Mouse (Mus musculus) liver, postnatal 0 days (tissue): Measurements from ENCODE around the gene Serinc1. TPM values are rescaled to one million over a fixed set of nuclear protein-coding genes. Genes with fewer than 3 reads are reported as not detected.

Experiments used
- ATAC-seq: fragments of 200-750 bp; cut with Nextera tagmentation; 2 replicates; pipeline ENCODE4 v1.8.0; 2017; ENCODE audit warnings: mild to moderate bottlenecking, moderate library complexity
- DNase-seq: peaks from one replicate; pipeline ENCODE4 v3.0.0-alpha.2; 2016
- H3K27ac ChIP-seq: fragments of 300-500 bp; sonication (generic); 2 replicates; pipeline ENCODE4 v1.5.1; 2014; ENCODE audit warnings: antibody characterized with exemption, moderate library complexity, mild to moderate bottlenecking, low read depth
- H3K27me3 ChIP-seq: fragments of 300-500 bp; sonication (generic); 2 replicates; pipeline ENCODE4 v1.6.1; 2014; ENCODE audit warnings: low read length, control low read depth, mixed read lengths; ENCODE audit not compliant: insufficient read depth
- H3K36me3 ChIP-seq: fragments of 300-500 bp; sonication (generic); replicated peaks from 2 replicates; pipeline ENCODE4 v1.6.1; 2014; ENCODE audit warnings: mild to moderate bottlenecking, control low read depth, low read length, moderate library complexity, mixed read lengths; ENCODE audit not compliant: insufficient read depth
- H3K4me1 ChIP-seq: fragments of 300-500 bp; sonication (generic); 2 replicates; pipeline ENCODE4 v1.6.1; 2014; ENCODE audit warnings: antibody characterized with exemption, mild to moderate bottlenecking, control low read depth; ENCODE audit not compliant: insufficient read depth
- H3K4me2 ChIP-seq: fragments of 300-500 bp; sonication (generic); 2 replicates; pipeline ENCODE4 v1.6.1; 2014; ENCODE audit warnings: low read depth, mild to moderate bottlenecking, low read length, moderate library complexity, mixed read lengths
- H3K4me3 ChIP-seq: fragments of 300-500 bp; sonication (generic); 2 replicates; pipeline ENCODE4 v1.5.1; 2014; ENCODE audit warnings: low read depth, low read length
- H3K9ac ChIP-seq: fragments of 300-500 bp; sonication (generic); replicated peaks from 2 replicates; pipeline ENCODE4 v1.6.1; 2014; ENCODE audit warnings: mild to moderate bottlenecking, moderate library complexity
- H3K9me3 ChIP-seq: fragments of 300-500 bp; sonication (generic); 2 replicates; pipeline ENCODE4 v1.6.1; 2016; ENCODE audit warnings: mild to moderate bottlenecking, control low read depth, low read length, mixed read lengths
- CTCF ChIP-seq: sonication (generic); IDR thresholded peaks from 2 replicates; pipeline ENCODE4 v1.5.1; 2016; ENCODE audit warnings: antibody characterized with exemption, low read depth
- EP300 ChIP-seq: IDR thresholded peaks from 2 replicates; pipeline ENCODE4 v1.6.1; 2016; ENCODE audit warnings: antibody characterized with exemption, low read depth, mild to moderate bottlenecking
- WGBS: fragments of 180-500 bp; shearing (Covaris S2); extraction: QIAGEN DNeasy Blood & Tissue Kit; methylation state at CpG from one replicate; pipeline ENCODE4 v1.1.7; 2014; ENCODE audit not compliant: insufficient replicate concordance; 5-methylcytosine and 5-hydroxymethylcytosine counted together
- polyA plus RNA-seq: library from polyadenylated mRNA; unstranded; fragments of >200 nt; fragmentation: Nextera tagmentation; extraction: Ambion mirVana; gene quantifications from 2 replicates; pipeline ENCODE4 v1.2.1, GENCODE M21; 2015

Gene Serinc1
- polyA plus RNA-seq, 1 experiment from 2014 or later, result 81.6 TPM

GRCm38 (mm10) chr10:57515278-57515677, 17.1 kb downstream of the Serinc1 start:
- Histone ChIP-seq H3K9me3 (no peaks in the 10 kb centered on the region), H3K4me2 (no peak overlapping the region), H3K4me1 (no peaks in the 10 kb centered on the region), H3K4me3 (no peak overlapping the region), H3K27ac (no peak overlapping the region), H3K9ac (no peak overlapping the region), H3K27me3 (no peaks in the 10 kb centered on the region), H3K36me3 (peaks cover 59% of the 10 kb centered on the region)
- 79% methylated on average over 1 of the region's 1 CpGs for WGBS
- TF ChIP-seq EP300 (no peak), CTCF (no peak)
- ATAC-seq (no peak), DNase-seq (no peak)

- no peak overlapping the region for H3K4me2 ChIP-seq
- no peaks in the 10 kb centered on the region for H3K4me1 ChIP-seq
- 87% methylated on average over 2 of the region's 2 CpGs for WGBS
- H3K27ac ChIP-seq, result no peak overlapping the region
- H3K36me3 ChIP-seq, result peaks cover 55% of the 10 kb centered on the region
- no peaks in the 10 kb centered on the region for H3K9me3 ChIP-seq
- ATAC-seq (no peak), DNase-seq (no peak)
- no peak for TF ChIP-seq EP300
- TF ChIP-seq CTCF, result no peak
- H3K9ac ChIP-seq, result no peak overlapping the region
- no peak overlapping the region for H3K4me3 ChIP-seq
- no peaks in the 10 kb centered on the region for H3K27me3 ChIP-seq
Measured at GRCm38 (mm10) chr10:57514616-57515015, 17.7 kb downstream of the Serinc1 start.

DNA sequence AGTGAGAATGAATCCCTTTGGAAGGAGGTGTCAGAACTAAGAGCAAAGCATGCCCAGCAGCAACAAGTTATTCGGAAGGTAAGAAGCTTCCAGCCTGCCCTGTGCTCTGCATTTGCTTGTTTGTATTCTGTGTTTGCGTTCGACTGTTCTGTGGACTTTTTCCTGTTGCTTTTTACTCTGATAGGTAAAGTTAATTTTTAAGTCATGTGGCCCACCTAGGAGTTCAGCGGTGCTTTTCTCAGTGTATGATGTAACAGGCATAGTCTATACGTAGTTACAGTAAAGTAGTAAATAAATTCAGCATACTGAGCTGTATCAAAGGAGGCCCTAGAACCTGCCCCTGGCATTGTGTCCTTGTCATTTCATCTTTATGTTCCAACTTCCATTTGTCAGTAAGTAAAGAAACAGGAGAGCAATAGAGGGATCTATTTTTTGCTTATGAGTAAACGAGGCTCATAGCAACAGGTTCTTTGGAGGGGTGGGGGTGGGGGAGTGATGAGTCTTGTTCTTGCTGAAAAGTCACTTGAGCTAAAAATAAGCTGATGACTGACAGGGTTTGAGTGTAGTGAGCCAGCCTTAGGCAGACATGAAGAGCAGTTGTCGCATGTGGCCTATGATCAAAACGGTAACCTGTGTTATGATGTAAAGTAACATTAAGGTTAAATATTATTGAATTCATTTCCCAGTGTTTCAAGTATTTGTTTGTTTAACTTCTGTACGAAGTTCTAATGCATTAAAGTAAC, 32.7 kb downstream of the Serinc1 start:
- 0 out of 2 replicates have a peak overlapping the region, but pooled peaks have one; percentile 5 for H3K4me2 ChIP-seq
- no peak overlapping the region for H3K9ac ChIP-seq
- peak overlapping the region; percentile 84 for H3K27ac ChIP-seq
- TF ChIP-seq CTCF (no peak), EP300 (no peak)
- no peaks in the 10 kb centered on the region for H3K9me3 ChIP-seq
- H3K4me1 ChIP-seq, result no peaks in the 10 kb centered on the region
- no peak for DNase-seq
- H3K27me3 ChIP-seq, result no peaks in the 10 kb centered on the region
- peak; percentile 87 for ATAC-seq
- 57% methylated on average over 9 of the region's 9 CpGs for WGBS
- no peak overlapping the region for H3K4me3 ChIP-seq
- H3K36me3 ChIP-seq, result peaks cover 3% of the 10 kb centered on the region; the same call in 1 of the 2 replicates

DNA sequence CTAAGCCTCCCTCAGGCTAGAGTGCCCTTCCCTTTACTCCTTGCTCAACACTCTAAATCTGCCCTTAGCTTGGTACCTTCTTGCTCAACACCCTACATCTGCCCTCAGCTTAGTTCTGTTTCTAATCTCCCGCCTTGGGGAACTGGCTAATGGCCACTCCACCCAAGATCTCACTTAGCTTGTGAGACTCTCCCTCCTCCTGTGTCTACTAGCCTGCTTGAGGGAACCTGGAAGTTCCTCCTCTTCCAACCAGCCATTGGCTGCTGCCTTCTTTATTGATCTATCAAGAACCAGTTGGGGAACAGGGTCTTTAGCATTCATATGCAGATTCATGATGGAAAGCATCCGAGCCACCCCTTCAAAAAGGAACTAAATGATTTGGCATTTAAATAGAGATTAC, 40.3 kb downstream of the Serinc1 start:
- H3K4me2 ChIP-seq, result no peak overlapping the region
- no peaks in the 10 kb centered on the region for H3K9me3 ChIP-seq
- H3K27ac ChIP-seq, result no peak overlapping the region
- H3K4me3 ChIP-seq, result no peak overlapping the region
- ATAC-seq (peak; percentile 54), DNase-seq (no peak)
- no peaks in the 10 kb centered on the region for H3K27me3 ChIP-seq
- 61% methylated on average over 2 of the region's 2 CpGs for WGBS
- H3K36me3 ChIP-seq, result no peaks in the 10 kb centered on the region
- H3K9ac ChIP-seq, result no peak overlapping the region
- peaks cover 8% of the 10 kb centered on the region; the same call in 1 of the 2 replicates for H3K4me1 ChIP-seq
- TF ChIP-seq CTCF, result no peak
- no peak for TF ChIP-seq EP300

DNA sequence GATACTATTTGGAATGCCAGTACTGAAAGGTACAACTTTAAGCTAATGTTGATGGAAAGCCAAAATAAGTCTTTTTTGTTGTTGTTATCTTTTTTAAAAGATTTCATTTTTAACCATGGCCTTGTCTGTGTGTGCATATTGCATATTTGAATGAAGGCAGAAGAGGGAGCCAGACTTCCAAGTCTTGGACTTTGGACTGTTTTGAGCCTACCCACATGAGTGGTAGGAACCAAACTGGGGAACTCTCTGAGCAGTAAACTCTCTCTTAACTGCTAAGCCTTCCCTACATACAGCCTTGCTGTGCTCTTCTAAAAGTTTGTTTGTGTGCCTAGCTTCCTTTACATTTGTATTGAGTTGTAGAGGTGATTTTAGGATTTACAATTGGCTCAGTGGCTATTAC, 43.7 kb downstream of the Serinc1 start:
- Histone ChIP-seq H3K36me3 (no peaks in the 10 kb centered on the region), H3K9me3 (no peaks in the 10 kb centered on the region), H3K4me1 (peaks cover 8% of the 10 kb centered on the region; the same call in 1 of the 2 replicates), H3K27me3 (no peaks in the 10 kb centered on the region), H3K4me2 (peak overlapping the region; percentile 43), H3K4me3 (0 out of 2 replicates have a peak overlapping the region, but pooled peaks have one; percentile 13), H3K27ac (peak overlapping the region; percentile 53; the same call in 1 of the 2 replicates), H3K9ac (no peak overlapping the region)
- no peak for ATAC-seq
- TF ChIP-seq EP300, result no peak
- peak; percentile 26; the same call in 1 of the 2 replicates for TF ChIP-seq CTCF
- DNase-seq, result no peak

- Histone ChIP-seq H3K4me1 (peaks cover 8% of the 10 kb centered on the region; the same call in 1 of the 2 replicates), H3K4me2 (peak overlapping the region; percentile 89), H3K36me3 (no peaks in the 10 kb centered on the region), H3K27ac (peak overlapping the region; percentile 84), H3K27me3 (no peaks in the 10 kb centered on the region), H3K9me3 (no peaks in the 10 kb centered on the region), H3K4me3 (peak overlapping the region; percentile 76), H3K9ac (peak overlapping the region; percentile 77)
- WGBS, result 5% methylated on average over 8 of the region's 8 CpGs
- DNase-seq (no peak), ATAC-seq (no peak)
- no peak for TF ChIP-seq CTCF
- TF ChIP-seq EP300, result no peak
Measured at GRCm38 (mm10) chr10:57487201-57487600, 45.1 kb downstream of the Serinc1 start.
